Mouse (Mus musculus): ENCODE data around the gene Rap1gap.

DNA sequence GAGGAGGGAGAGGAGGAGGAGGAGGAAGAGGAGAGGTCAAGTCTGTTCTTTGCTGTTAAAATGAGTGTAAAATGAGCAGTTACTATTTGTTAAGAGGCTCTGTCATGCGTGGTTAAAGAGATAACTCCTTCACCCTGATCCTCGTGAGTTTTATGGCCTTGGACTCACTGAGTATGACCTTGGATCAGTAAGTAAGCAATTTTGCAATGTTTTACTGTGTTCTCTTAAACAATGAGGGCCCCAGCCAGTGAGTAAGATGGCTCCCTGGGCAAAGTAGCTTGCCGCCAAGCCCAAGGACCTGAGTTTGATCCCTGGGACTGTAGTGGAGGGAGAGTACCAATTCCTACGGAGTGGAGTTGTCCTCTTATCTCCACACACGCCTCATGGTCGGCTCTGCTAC lies 36.4 kb downstream of the Rap1gap start:
- TF ChIP-seq CTCF (IDR thresholded peaks at IDR 0.05; ENCODE audit: low read depth) (no peak), EP300 (IDR thresholded peaks at IDR 0.05; ENCODE audit: low read depth) (no peak)
